Comparison of ENCODE assay signal across 8 mouse cellular contexts in the genomic region with DNA sequence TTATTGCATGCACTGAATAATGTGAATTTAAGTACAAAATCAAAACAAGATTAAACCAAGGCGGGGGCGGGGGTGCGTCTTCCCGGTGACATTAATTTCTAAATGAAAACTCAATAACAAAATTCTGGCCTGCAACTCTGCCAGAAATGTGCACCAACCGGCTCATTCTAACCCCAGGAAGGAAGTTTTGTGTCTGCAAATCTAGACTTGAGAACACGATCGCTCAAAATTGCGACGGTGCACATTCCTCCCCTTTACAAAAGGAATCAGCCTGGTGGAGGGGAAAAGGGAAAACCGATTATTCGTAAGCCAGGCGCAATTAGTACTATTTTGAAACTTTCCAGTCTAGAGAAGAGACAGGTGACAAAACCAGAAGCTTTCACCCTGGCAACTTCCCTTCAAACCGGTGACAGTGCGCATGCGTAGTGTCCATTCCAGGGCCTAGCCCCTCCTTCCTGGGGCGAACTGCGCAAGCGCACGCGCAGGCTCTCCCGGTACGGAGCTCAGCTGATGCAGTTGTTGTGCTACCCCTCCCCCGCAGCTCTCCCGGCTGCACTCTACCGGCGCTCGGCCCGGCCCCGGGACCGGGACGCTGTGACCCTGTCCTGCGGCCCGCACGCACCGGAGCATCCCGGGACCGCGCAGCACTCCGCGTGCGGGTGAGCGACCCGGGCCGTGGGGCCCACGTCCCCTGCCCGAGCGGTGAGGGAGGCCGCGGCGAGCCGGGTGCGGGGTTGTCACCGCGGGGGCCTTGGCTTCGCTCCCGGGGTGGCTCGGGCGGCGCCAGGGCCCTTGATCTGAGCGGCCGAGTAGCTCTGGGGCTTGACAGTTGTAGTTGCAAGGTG. TPM values are rescaled to one million over a fixed set of nuclear protein-coding genes. Genes with fewer than 3 reads are reported as not detected.
DNase-seq lines count a peak whose midpoint lies in the region; ATAC-seq lines count a peak whose summit lies in the region.

A gene (plus strand): TSS at position 458 of the 845 bp plus-strand sequence.

- peak within 1 kb of the TSS; percentile 60 for H3K4me2 ChIP-seq in hindbrain, embryonic 11.5 days (replicated peaks; ENCODE audit: low read depth, low read length)

- H3K9ac ChIP-seq in hindbrain, embryonic 11.5 days (ENCODE audit: low read depth, low read length) = peak within 1 kb of the TSS; percentile 89

- peak within 1 kb of the TSS; percentile 82 for H3K4me3 ChIP-seq in hindbrain, embryonic 11.5 days (ENCODE audit: low read depth, low read length)

- no peaks in the 10 kb centered on the region for H3K4me1 ChIP-seq in hindbrain, embryonic 11.5 days (replicated peaks; ENCODE audit: control insufficient read depth, insufficient read depth, low read length)

- no peaks in the 10 kb centered on the region for H3K36me3 ChIP-seq in hindbrain, embryonic 11.5 days (ENCODE audit: control insufficient read depth, insufficient read depth, low read length)

- peak; percentile 96 for DNase-seq in Muller cell, postnatal 12 days (ENCODE audit: inconsistent ontology term)
- peak; percentile 97 for DNase-seq in cerebellum, adult 9-11 months
- peak; percentile 89 to 97 for DNase-seq in frontal cortex, adult 2 months (ENCODE audit: extremely low spot score in 1 of 2, low spot score in 1 of 2)
- peak; percentile 98 for DNase-seq in hindbrain, embryonic 11.5 days (ENCODE audit: low spot score)
- DNase-seq in layer of hippocampus, postnatal 10 days (ENCODE audit: low spot score in 2 of 2) = peak; percentile 96 to 97
- DNase-seq in lung, postnatal 10 days = peak; percentile 97
- peak; percentile 96 for DNase-seq in ovary, postnatal 36 days (ENCODE audit: low spot score)
- DNase-seq in thymus, postnatal 25 days = peak; percentile 96

- H3K27ac ChIP-seq in hindbrain, embryonic 11.5 days (ENCODE audit: low read depth, low read length) = peak within 1 kb of the TSS; percentile 44; the same call in 1 of the 2 replicates

- no peaks in the 10 kb centered on the region for H3K9me3 ChIP-seq in hindbrain, embryonic 11.5 days (ENCODE audit: control insufficient read depth, low read length)

- no peaks in the 10 kb centered on the region for H3K27me3 ChIP-seq in hindbrain, embryonic 11.5 days (ENCODE audit: control insufficient read depth, insufficient read depth, low read length)

- ATAC-seq in hindbrain, embryonic 11.5 days (ENCODE audit: low FRiP score) = peak; percentile 100

- WGBS in hindbrain, embryonic 11.5 days = 4% methylated on average over 60 of the region's 61 CpGs

RNA-seq across cellular contexts. Expression of the gene that starts here (rescaled TPM):
- polyA plus RNA-seq in frontal cortex, adult 2 months (2012; rRNA removed) = 51.2 and 57.6 TPM in 2 replicates
- 31.8 and 34.9 TPM in 2 replicates for polyA plus RNA-seq in hindbrain, embryonic 11.5 days (2014; fragmentation: Nextera tagmentation; extraction: Ambion mirVana)
- 100 to 1,000 TPM; 126 to 148 TPM for total RNA-seq in layer of hippocampus, postnatal 10 days (2021)

Comparison
In these comparisons a context has a peak if more than half of its experiments do, and no peak if none do; other contexts are left out.
1. Peak in every context shown above with its lines: DNase-seq, ATAC-seq, H3K4me3 ChIP-seq and H3K27ac ChIP-seq.